Mouse (Mus musculus) erythroblast, adult 5-6 weeks (primary cell): ENCODE results near the gene Rbmx2. TPM values are rescaled to one million over a fixed set of nuclear protein-coding genes. Genes with fewer than 3 reads are reported as not detected.
A peak's percentile ranks its signal among the peaks of the same experiment; 100 is the strongest.

ENCODE experiments used
- ATAC-seq: replicated peaks from 2 replicates; pipeline ENCODE4 v1.8.0; 2016; ENCODE audit warnings: moderate number of reproducible peaks, mild to moderate bottlenecking, moderate TSS enrichment, inconsistent platforms; ENCODE audit not compliant: poor library complexity, low FRiP score, severe bottlenecking
- total RNA-seq, 2 experiments: library from RNA; stranded (forward) in 1 of 2; stranded (reverse) in 1 of 2; fragments of 150-400 nt in 1 of 2; fragments of 200-764, 138-1000 nt in 1 of 2; gene quantifications; 2 replicates each; pipeline versions ENCODE4 v1.2.3 to v1.2.4; 2015 to 2017; ENCODE audit warnings: low replicate concordance in 2 of 2

Gene Rbmx2
- total RNA-seq (2015; ENCODE audit: low replicate concordance) = 7.7 and 16.9 TPM in 2 replicates
- 6.7 and 8.2 TPM in 2 replicates for total RNA-seq (2017; ENCODE audit: low replicate concordance)

DNA sequence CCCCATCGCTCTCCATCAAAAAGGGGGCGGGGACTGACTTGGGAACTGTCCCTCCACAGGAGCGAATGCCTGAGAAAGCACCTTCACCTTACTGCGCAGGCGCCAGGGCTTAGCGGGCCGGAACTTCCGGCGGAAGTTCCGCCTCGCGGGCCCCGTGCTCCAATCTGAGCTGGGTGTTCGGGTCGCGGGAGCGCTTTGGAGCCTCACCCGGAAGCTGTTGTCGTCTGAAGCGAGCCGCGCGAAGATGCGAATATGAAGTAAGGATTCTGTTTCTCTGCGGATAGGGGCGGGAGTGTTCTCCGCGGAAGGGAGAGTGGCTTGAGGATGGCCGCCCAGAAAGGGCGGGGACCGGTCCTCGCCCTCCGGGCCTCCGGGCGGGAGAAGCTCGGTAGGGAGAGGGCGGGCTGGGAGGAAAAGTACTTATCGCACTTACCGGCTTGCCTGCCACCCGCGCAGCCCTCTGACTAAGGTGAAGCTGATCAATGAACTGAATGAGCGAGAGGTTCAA, at the start of gene Rbmx2:
Rbmx2 (plus strand) TSS at position 141 of the 508 bp plus-strand sequence.
- ATAC-seq = peak; percentile 99

DNA sequence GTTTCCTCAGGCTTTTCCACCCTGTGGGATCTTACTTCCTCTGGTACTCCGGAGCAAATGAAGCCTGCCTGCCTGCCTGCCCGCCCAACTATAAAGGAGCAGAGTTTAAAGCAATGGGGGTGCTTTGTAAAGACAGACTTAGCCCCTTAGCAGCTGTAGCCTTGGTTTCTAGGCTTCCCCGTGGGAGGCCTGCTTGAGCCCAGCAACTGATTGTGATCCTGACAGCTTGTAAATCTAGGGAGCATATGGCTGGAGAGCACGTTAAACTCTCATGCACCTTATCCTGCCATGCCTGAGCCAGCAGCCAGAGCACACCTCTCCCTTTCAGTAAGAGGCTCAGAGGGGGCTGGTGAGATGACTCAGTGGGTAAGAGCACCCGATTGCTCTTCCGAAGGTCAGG, 28.0 kb upstream of the Rbmx2 start:
- ATAC-seq = no peak

DNA sequence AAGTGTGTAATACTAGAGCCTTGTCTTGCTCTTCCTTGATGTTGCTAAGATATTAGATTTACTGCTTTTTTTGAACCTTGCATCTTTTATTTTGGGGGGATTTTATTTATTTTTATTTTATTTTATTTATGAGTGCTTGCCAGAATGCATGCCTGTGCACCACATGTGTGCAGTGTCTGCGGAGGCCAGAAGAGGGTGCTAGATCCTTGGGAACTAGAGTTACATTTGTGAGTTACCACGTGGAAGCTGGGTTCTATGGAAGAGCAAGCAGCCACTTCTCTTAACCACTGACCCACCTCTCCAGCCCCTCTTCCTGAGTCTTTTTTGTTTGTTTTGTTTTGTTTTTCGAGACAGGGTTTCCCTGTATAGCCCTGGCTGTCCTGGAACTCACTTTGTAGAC, 25.2 kb upstream of the Rbmx2 start:
- ATAC-seq = no peak

DNA sequence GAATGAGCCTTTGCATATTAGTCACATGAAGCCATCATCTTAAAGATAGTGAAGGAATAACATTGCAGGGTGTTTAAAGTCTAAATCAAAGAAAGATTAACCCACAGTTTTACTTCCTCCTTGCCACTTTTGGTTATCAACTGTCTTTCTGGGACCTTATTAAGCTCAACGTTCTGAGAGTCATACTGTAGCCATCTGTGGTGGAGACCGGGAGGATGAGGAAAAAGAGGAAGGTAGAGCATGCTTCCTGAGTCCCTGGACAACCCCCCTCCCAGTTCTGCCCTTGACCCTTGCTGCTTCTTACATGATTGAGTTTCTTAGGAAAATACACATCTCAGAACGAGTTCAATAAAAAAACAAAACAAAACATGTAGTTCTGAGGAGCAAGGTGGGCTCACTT, 23.1 kb upstream of the Rbmx2 start:
- no peak for ATAC-seq

DNA sequence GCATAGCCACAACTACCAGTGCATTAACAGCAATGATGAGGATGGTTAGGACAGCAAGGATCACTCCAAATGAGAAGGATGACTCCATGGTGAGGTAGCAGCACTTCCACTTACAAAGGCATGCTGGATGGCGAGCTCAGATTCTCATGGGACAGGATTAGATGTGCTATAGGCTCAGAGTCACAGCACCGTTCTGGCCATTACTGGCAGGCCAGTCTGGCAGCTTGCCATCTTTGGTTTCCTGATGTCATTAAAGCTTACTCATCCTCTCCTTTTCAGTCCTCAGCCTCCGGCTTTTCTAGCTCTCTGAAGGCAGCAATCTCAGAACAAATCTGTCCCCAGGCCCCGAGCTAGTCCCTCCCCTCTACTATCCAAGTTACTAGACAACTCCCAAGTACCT, 20.6 kb upstream of the Rbmx2 start, which contains the start of gene Gpr119:
Gpr119 (minus strand) TSS at position 308 of the 400 bp plus-strand sequence.
- no peak for ATAC-seq

DNA sequence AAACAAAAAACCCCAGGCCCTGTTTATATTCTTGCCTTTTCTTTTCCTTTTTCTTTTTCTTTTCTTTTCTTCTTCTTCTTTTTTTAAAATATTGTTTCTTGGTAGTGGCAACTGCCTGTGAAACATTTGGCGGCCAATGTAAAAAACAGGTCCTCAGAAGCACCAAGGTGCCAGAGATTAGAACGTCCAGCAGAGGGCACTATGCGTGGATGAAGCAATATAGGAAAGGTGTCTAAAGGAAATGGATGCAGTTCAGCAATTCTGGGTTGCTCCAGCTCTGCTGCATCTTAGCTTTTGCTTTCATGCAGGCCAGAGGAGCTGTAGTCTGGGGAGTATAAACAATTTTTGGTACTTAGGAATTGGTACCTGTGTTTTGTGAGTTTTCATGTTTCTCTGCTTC, 11.4 kb upstream of the Rbmx2 start:
- no peak for ATAC-seq

DNA sequence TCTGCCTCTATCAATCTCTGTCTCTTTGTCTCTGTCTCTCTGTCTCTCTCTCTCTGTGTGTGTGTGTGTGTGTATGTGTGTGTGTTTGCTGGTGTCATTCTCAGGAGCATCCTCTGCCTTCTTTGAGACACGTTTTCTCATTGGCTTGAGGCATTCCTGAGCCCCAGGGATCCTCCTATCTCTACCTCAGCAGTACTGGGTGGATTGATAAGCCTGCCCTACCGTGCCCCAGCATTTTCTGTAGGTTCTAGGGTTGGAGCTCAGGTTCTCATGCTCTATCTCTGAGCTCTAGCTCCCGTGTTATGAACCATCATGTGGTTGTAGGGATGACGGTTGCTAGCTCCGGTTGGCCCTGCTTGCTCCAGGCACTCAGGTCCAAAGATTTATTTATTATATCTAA, 10.9 kb upstream of the Rbmx2 start:
- ATAC-seq = no peak

DNA sequence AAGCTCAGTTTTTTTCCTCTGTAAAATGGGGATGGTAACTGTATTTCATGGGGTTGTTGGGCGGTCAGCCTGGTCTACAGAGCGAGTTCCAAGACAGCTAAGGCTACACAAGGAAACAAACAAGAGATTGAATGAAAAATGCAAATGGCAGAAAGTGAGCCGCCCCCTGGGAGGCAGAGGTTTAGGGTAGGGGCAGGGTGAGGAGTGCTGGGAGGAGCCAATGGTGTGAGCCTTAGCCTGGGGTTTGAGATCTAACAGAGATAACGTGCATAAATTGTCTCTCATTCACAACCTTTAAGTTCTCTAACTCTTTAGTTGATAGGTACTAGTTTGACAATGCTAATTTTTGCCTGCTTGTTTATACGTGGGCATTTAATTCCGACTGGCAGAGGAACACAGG, 344 bp upstream of the Rbmx2 start:
- ATAC-seq = peak; percentile 49

DNA sequence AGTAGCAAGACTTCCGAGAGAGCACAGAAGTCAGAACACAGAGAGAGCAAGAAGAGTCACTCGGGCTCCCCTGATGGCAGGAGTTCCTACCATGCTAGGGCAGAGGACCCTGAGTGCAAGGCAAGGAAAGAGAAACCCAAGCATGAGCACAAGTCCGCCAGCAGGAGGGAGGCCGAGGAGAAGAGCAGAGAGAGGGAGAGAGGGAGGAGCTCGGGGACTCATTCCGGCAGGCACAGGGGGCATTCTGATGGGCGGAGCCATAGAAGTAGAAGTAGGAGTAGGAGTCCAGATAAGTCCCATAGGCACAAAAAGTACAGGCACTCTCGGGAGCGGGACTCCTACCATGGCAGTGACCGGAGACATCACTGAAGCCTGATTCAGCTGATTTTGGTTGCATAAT, 14.9 kb downstream of the Rbmx2 start:
- ATAC-seq = no peak

DNA sequence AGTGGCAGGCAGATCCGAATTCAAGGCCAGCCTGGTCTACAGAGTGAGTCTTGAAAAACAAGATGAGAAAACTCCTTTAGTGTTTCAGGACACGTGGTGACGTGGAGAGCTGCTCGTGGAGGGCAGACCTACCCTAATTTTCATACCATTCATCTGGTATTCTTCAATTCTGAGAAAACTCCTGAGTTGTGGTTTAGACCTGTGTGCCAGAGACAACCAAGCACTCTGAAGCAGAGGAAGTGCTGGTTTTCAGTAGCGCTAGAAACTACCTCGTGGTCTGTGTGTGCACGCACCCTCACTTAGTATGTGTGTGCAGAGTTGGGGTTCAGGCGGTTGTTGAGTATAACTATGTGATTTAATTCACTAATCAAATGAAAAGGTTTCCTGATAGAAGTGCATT, 18.0 kb downstream of the Rbmx2 start:
- ATAC-seq = no peak

DNA sequence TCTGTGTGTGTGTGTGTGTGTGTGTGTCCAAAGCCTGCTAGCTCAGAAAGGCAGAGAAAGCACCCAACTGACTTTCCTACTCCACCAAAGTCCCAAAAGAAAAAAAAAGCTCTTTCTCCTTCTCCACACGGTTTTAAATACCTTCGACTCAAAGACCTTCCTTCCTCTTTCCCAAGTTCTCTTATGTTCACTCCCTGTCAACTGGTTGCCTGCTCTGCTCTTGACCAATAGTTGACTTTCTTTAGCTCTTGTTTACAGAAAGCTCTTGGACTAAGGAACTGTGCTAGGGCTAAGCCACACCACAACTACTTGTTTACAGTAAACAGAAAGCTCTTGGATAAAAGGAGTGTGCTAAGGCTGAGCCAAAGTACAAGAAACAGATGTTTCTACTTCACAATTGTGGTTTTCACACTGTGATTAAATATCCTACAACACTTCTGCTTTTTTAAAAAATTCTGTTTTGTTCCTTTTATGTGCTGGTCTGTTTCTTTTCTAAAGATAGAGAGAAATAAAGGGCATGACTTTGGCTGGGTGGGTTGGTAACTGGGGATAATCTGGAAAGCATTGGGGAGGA, 60.0 kb downstream of the Rbmx2 start:
- ATAC-seq = no peak

Other genes with a start within 250 kb of the Rbmx2 start
- gene Elf4, start 231.9 kb upstream of the Rbmx2 start, total RNA-seq (2015; ENCODE audit: low replicate concordance) = 24.5 and 26.5 TPM in 2 replicates
- 2.9 and 6.3 TPM in 2 replicates for gene Elf4, start 231.9 kb upstream of the Rbmx2 start, total RNA-seq (2017; ENCODE audit: low replicate concordance)
- gene Aifm1, start 181.4 kb upstream of the Rbmx2 start, total RNA-seq (2015; ENCODE audit: low replicate concordance) = 14.6 and 16.3 TPM in 2 replicates
- 11.8 and 18.1 TPM in 2 replicates for gene Aifm1, start 181.4 kb upstream of the Rbmx2 start, total RNA-seq (2017; ENCODE audit: low replicate concordance)
- gene Rab33a, start 175.7 kb upstream of the Rbmx2 start, total RNA-seq (2015; ENCODE audit: low replicate concordance) = not detected in 2 replicates
- gene Rab33a, start 175.7 kb upstream of the Rbmx2 start, total RNA-seq (2017; ENCODE audit: low replicate concordance) = not detected in 2 replicates
- gene Zfp280c, start 100.5 kb upstream of the Rbmx2 start, total RNA-seq (2015; ENCODE audit: low replicate concordance) = 5.2 and 5.6 TPM in 2 replicates
- gene Zfp280c, start 100.5 kb upstream of the Rbmx2 start, total RNA-seq (2017; ENCODE audit: low replicate concordance) = 3.3 and 3.5 TPM in 2 replicates
- 3.3 TPM in 1 of 2 replicates, not detected in the other for gene Slc25a14, start 71.6 kb upstream of the Rbmx2 start, total RNA-seq (2015; ENCODE audit: low replicate concordance)
- 0.77 TPM in 1 of 2 replicates, not detected in the other for gene Slc25a14, start 71.6 kb upstream of the Rbmx2 start, total RNA-seq (2017; ENCODE audit: low replicate concordance)
- not detected in 2 replicates for gene Gpr119, start 20.5 kb upstream of the Rbmx2 start, total RNA-seq (2015; ENCODE audit: low replicate concordance)
- not detected in 2 replicates for gene Gpr119, start 20.5 kb upstream of the Rbmx2 start, total RNA-seq (2017; ENCODE audit: low replicate concordance)
- not detected in 2 replicates for gene Gm595, start 182.7 kb downstream of the Rbmx2 start, total RNA-seq (2015; ENCODE audit: low replicate concordance)
- not detected in 2 replicates for gene Gm595, start 182.7 kb downstream of the Rbmx2 start, total RNA-seq (2017; ENCODE audit: low replicate concordance)